Mouse (Mus musculus): ENCODE data around the gene Fscn3. TPM values are rescaled to one million over a fixed set of nuclear protein-coding genes. Genes with fewer than 3 reads are reported as not detected.

The Fscn3 gene
- polyA plus RNA-seq, 1 experiment from 2014 or later = not detected

Other genes with a start within 250 kb of the Fscn3 start
- 15.6 and 18.2 TPM in 2 replicates for gene Zfp800, start 29.8 kb upstream of the Fscn3 start, polyA plus RNA-seq (2014; fragmentation: Nextera tagmentation; extraction: Ambion mirVana)
- gene Arf5, start 4.2 kb upstream of the Fscn3 start, polyA plus RNA-seq (2014; fragmentation: Nextera tagmentation; extraction: Ambion mirVana) = 239 and 250 TPM in 2 replicates
- 4.6 and 4.9 TPM in 2 replicates for gene Gcc1, start 601 bp downstream of the Fscn3 start, polyA plus RNA-seq (2014; fragmentation: Nextera tagmentation; extraction: Ambion mirVana)
- not detected in 2 replicates for gene Pax4, start 21.6 kb downstream of the Fscn3 start, polyA plus RNA-seq (2014; fragmentation: Nextera tagmentation; extraction: Ambion mirVana)
- gene Snd1, start 47.4 kb downstream of the Fscn3 start, polyA plus RNA-seq (2014; fragmentation: Nextera tagmentation; extraction: Ambion mirVana) = 80.0 and 80.2 TPM in 2 replicates

Data from heart, embryonic 14.5 days (tissue).